Mouse (Mus musculus): ENCODE measurements around the gene Ankrd44. TPM values are rescaled to one million over a fixed set of nuclear protein-coding genes. Genes with fewer than 3 reads are reported as not detected.
A peak's percentile ranks its signal among the peaks of the same experiment; 100 is the strongest.

The Ankrd44 gene
- polyA plus RNA-seq, 1 experiment: 3.7 TPM

- 67% methylated on average over 7 of the region's 7 CpGs for WGBS
- Histone ChIP-seq H3K27me3 (ENCODE audit: control insufficient read depth, insufficient read depth, low read length) (no peaks in the 10 kb centered on the region), H3K4me3 (ENCODE audit: low read depth, low read length) (no peak overlapping the region), H3K36me3 (ENCODE audit: control insufficient read depth, insufficient read depth, low read length) (no peaks in the 10 kb centered on the region), H3K27ac (ENCODE audit: insufficient read depth, low read depth, low read length) (peak overlapping the region; percentile 63), H3K4me1 (ENCODE audit: control insufficient read depth, insufficient read depth, insufficient read length, low read length) (peaks cover 18% of the 10 kb centered on the region)
- TF ChIP-seq CTCF (IDR thresholded peaks at IDR 0.05; ENCODE audit: extremely low read depth, insufficient read length, insufficient replicate concordance, low read depth, low read length) (no peak), POLR2A (IDR thresholded peaks at IDR 0.05; ENCODE audit: low read depth, low read length) (no peak)
Observed at GRCm38 (mm10) chr1:54912290-54913062, 13.7 kb downstream of the Ankrd44 start.

DNA sequence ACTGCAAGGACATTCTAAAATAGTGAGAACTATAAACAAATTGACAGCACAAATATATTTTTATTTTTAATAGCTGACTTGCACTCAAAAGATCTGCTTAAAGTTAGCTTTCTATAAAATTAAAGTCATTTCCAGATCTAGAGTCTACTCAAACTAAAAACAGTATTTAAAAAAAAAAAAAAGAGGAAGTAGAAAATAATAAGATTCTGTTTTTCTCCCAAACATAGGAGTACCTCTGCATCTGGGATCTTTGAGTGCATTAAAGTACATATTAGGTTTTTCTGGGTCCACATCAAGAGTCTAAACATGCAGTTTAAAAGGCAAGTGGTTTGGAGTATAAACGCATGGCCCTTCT lies 15.0 kb downstream of the Ankrd44 start:
- peak overlapping the region; percentile 46; the same call in 1 of the 2 replicates for H3K27ac ChIP-seq (ENCODE audit: insufficient read depth, low read depth, low read length)
- TF ChIP-seq CTCF (IDR thresholded peaks at IDR 0.05; ENCODE audit: extremely low read depth, insufficient read length, insufficient replicate concordance, low read depth, low read length) (no peak), POLR2A (IDR thresholded peaks at IDR 0.05; ENCODE audit: low read depth, low read length) (no peak)
- no peak overlapping the region for H3K4me3 ChIP-seq (ENCODE audit: low read depth, low read length)
- WGBS: 79% methylated on average over 1 of the region's 1 CpGs
- peaks cover 18% of the 10 kb centered on the region for H3K4me1 ChIP-seq (ENCODE audit: control insufficient read depth, insufficient read depth, insufficient read length, low read length)
- no peaks in the 10 kb centered on the region for H3K36me3 ChIP-seq (ENCODE audit: control insufficient read depth, insufficient read depth, low read length)
- H3K27me3 ChIP-seq (ENCODE audit: control insufficient read depth, insufficient read depth, low read length): no peaks in the 10 kb centered on the region

DNA sequence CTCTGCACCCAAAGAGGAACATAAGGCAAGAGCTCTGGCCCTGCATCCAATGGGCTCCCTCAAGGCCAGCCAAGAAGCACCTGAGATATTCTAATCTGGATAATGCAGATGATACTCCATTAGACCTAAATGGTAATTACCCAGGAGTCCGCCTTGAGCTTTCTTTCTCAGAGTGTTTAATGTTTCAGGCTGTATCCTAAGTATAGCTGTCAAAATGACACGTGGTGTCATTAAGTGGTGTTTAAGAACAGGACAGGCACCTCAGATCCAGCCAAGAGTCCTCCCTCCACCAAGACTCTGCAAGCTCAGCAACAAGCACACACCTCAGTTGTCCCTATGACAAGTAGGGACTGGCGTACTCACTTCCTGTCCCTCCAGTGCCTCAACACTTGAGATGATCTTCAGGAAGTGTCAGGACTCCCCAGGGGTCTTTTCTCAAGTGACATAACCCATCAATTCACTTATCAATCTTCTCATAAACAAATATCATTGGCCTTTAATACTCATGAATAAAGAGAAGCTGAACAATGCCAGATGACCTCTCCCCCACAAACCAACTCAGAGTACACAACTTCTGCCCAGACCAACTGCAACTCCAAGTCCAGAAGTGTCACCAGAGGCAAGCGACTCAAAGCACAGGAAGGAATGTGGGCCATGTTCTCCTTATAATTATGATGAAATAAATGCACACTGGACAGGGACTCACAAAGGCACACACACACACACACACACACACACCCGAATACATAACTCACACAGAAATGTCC lies 15.5 kb downstream of the Ankrd44 start:
- Histone ChIP-seq H3K4me1 (ENCODE audit: control insufficient read depth, insufficient read depth, insufficient read length, low read length) (peaks cover 20% of the 10 kb centered on the region), H3K27me3 (ENCODE audit: control insufficient read depth, insufficient read depth, low read length) (no peaks in the 10 kb centered on the region), H3K4me3 (ENCODE audit: low read depth, low read length) (no peak overlapping the region), H3K27ac (ENCODE audit: insufficient read depth, low read depth, low read length) (no peak overlapping the region), H3K36me3 (ENCODE audit: control insufficient read depth, insufficient read depth, low read length) (no peaks in the 10 kb centered on the region)
- 80% methylated on average over 5 of the region's 5 CpGs for WGBS
- no peak for TF ChIP-seq CTCF (IDR thresholded peaks at IDR 0.05; ENCODE audit: extremely low read depth, insufficient read length, insufficient replicate concordance, low read depth, low read length)
- no peak for TF ChIP-seq POLR2A (IDR thresholded peaks at IDR 0.05; ENCODE audit: low read depth, low read length)

- no peaks in the 10 kb centered on the region for H3K27me3 ChIP-seq (ENCODE audit: control insufficient read depth, insufficient read depth, low read length)
- no peak overlapping the region for H3K27ac ChIP-seq (ENCODE audit: insufficient read depth, low read depth, low read length)
- H3K4me3 ChIP-seq (ENCODE audit: low read depth, low read length): no peak overlapping the region
- TF ChIP-seq POLR2A (IDR thresholded peaks at IDR 0.05; ENCODE audit: low read depth, low read length) (no peak), CTCF (IDR thresholded peaks at IDR 0.05; ENCODE audit: extremely low read depth, insufficient read length, insufficient replicate concordance, low read depth, low read length) (no peak)
- peaks cover 19% of the 10 kb centered on the region for H3K4me1 ChIP-seq (ENCODE audit: control insufficient read depth, insufficient read depth, insufficient read length, low read length)
- H3K36me3 ChIP-seq (ENCODE audit: control insufficient read depth, insufficient read depth, low read length): no peaks in the 10 kb centered on the region
- 53% methylated on average over 3 of the region's 3 CpGs for WGBS
Observed at GRCm38 (mm10) chr1:54908786-54909185, 17.4 kb downstream of the Ankrd44 start.

DNA sequence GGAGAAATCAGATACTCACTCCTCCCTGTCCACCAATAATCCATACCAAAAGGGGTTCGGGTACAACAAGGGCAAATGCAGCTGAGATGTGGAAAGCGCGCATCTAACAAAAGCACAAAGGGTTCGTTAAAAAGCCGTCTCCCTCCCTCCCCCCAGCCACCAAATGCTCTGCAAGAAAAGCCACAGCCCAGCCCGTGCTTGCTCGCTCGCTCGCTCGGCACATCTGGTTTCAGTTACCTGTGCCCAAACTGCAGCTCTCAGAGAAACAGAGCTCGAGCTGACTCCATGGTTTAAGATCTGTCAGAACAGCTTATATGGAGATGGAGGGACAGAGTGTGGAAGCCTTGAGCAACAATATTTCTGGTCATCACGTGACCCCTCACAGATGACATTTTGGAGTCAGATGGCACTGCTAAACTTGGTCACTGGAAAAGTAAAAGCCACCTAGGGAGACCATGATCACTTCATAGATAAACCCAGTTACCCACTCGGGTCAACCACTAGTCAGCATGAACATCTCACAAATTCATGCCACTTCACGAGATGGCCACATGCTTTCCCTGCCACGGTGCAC lies 19.0 kb downstream of the Ankrd44 start:
- Histone ChIP-seq H3K36me3 (ENCODE audit: control insufficient read depth, insufficient read depth, low read length) (no peaks in the 10 kb centered on the region), H3K4me3 (ENCODE audit: low read depth, low read length) (no peak overlapping the region), H3K27ac (ENCODE audit: insufficient read depth, low read depth, low read length) (peak overlapping the region; percentile 40; the same call in 1 of the 2 replicates), H3K27me3 (ENCODE audit: control insufficient read depth, insufficient read depth, low read length) (no peaks in the 10 kb centered on the region), H3K4me1 (ENCODE audit: control insufficient read depth, insufficient read depth, insufficient read length, low read length) (peaks cover 11% of the 10 kb centered on the region)
- WGBS: 84% methylated on average over 15 of the region's 15 CpGs
- TF ChIP-seq CTCF (IDR thresholded peaks at IDR 0.05; ENCODE audit: extremely low read depth, insufficient read length, insufficient replicate concordance, low read depth, low read length): no peak
- no peak for TF ChIP-seq POLR2A (IDR thresholded peaks at IDR 0.05; ENCODE audit: low read depth, low read length)

GRCm38 (mm10) chr1:54906322-54906721 lies 19.9 kb downstream of the Ankrd44 start:
- Histone ChIP-seq H3K4me3 (ENCODE audit: low read depth, low read length) (no peak overlapping the region), H3K27ac (ENCODE audit: insufficient read depth, low read depth, low read length) (no peak overlapping the region), H3K27me3 (ENCODE audit: control insufficient read depth, insufficient read depth, low read length) (no peaks in the 10 kb centered on the region), H3K4me1 (ENCODE audit: control insufficient read depth, insufficient read depth, insufficient read length, low read length) (peaks cover 13% of the 10 kb centered on the region), H3K36me3 (ENCODE audit: control insufficient read depth, insufficient read depth, low read length) (no peaks in the 10 kb centered on the region)
- TF ChIP-seq POLR2A (IDR thresholded peaks at IDR 0.05; ENCODE audit: low read depth, low read length) (no peak), CTCF (IDR thresholded peaks at IDR 0.05; ENCODE audit: extremely low read depth, insufficient read length, insufficient replicate concordance, low read depth, low read length) (no peak)
- WGBS: 71% methylated on average over 8 of the region's 8 CpGs

DNA sequence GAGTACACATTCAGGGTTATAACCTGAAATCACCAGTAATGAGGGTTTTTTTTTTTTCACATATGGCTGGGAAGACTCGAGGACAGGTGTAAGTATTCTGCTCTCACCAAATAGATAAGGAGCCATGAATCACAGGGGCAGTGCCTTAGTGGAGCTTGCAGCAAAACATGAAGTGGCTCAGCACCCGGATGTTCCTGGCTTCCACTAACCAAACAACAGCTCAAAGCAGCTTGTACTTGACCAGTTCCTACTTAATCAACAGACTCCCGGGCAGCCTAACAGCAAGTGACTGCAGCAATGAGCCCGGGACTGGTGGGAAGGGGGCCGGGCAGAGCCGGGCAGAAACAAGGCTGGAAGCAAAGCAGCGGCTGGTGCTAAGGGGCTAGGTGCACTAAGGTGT lies 20.6 kb downstream of the Ankrd44 start:
- H3K4me1 ChIP-seq (ENCODE audit: control insufficient read depth, insufficient read depth, insufficient read length, low read length): peaks cover 13% of the 10 kb centered on the region
- WGBS: 31% methylated on average over 7 of the region's 7 CpGs
- no peak overlapping the region for H3K27ac ChIP-seq (ENCODE audit: insufficient read depth, low read depth, low read length)
- TF ChIP-seq CTCF (IDR thresholded peaks at IDR 0.05; ENCODE audit: extremely low read depth, insufficient read length, insufficient replicate concordance, low read depth, low read length) (no peak), POLR2A (IDR thresholded peaks at IDR 0.05; ENCODE audit: low read depth, low read length) (no peak)
- H3K4me3 ChIP-seq (ENCODE audit: low read depth, low read length): no peak overlapping the region
- no peaks in the 10 kb centered on the region for H3K36me3 ChIP-seq (ENCODE audit: control insufficient read depth, insufficient read depth, low read length)
- no peaks in the 10 kb centered on the region for H3K27me3 ChIP-seq (ENCODE audit: control insufficient read depth, insufficient read depth, low read length)

All from small intestine, adult 2 months (tissue).